Mouse (Mus musculus): ENCODE results near the gene Rras2. TPM values are rescaled to one million over a fixed set of nuclear protein-coding genes. Genes with fewer than 3 reads are reported as not detected.

The Rras2 gene
- polyA plus RNA-seq, 1 experiment from 2014 or later: 20.0 TPM

- H3K9me3 ChIP-seq (replicated peaks): no peaks in the 10 kb centered on the region
- H3K4me2 ChIP-seq (replicated peaks): no peak overlapping the region
- H3K4me1 ChIP-seq: peaks cover 12% of the 10 kb centered on the region; the same call in 1 of the 2 replicates
- H3K36me3 ChIP-seq: 0 out of 2 replicates have a peak, but pooled peaks cover 3% of the 10 kb centered on the region
- 66% methylated on average over 4 of the region's 4 CpGs for WGBS
- no peak overlapping the region for H3K27ac ChIP-seq (replicated peaks)
- no peak for ATAC-seq (ENCODE audit: insufficient number of reproducible peaks, low FRiP score, low TSS enrichment, low read depth)
- H3K4me3 ChIP-seq (replicated peaks): no peak overlapping the region
- H3K27me3 ChIP-seq: no peaks in the 10 kb centered on the region
- H3K9ac ChIP-seq: no peak overlapping the region
These were observed 63.9 kb downstream of the Rras2 start for GRCm38 (mm10) chr7:114053720-114054119.

GRCm38 (mm10) chr7:114045814-114046213 is 71.8 kb downstream of the Rras2 start:
- H3K4me2 ChIP-seq (replicated peaks): no peak overlapping the region
- no peak overlapping the region for H3K4me3 ChIP-seq (replicated peaks)
- no peaks in the 10 kb centered on the region for H3K27me3 ChIP-seq
- no peak for ATAC-seq (ENCODE audit: insufficient number of reproducible peaks, low FRiP score, low TSS enrichment, low read depth)
- WGBS: 74% methylated on average over 2 of the region's 2 CpGs
- H3K9ac ChIP-seq: no peak overlapping the region
- H3K9me3 ChIP-seq (replicated peaks): no peaks in the 10 kb centered on the region
- H3K36me3 ChIP-seq: 0 out of 2 replicates have a peak, but pooled peaks cover 3% of the 10 kb centered on the region
- peaks cover 21% of the 10 kb centered on the region for H3K4me1 ChIP-seq
- H3K27ac ChIP-seq (replicated peaks): no peak overlapping the region

- 63% methylated on average over 6 of the region's 6 CpGs for WGBS
- Histone ChIP-seq H3K36me3 (peaks cover 7% of the 10 kb centered on the region; the same call in 1 of the 2 replicates), H3K4me3 (replicated peaks) (no peak overlapping the region), H3K4me1 (peaks cover 21% of the 10 kb centered on the region), H3K9ac (no peak overlapping the region), H3K27me3 (no peaks in the 10 kb centered on the region), H3K27ac (replicated peaks) (no peak overlapping the region), H3K9me3 (replicated peaks) (no peaks in the 10 kb centered on the region), H3K4me2 (replicated peaks) (no peak overlapping the region)
- no peak for ATAC-seq (ENCODE audit: insufficient number of reproducible peaks, low FRiP score, low TSS enrichment, low read depth)
These were observed 73.5 kb downstream of the Rras2 start for GRCm38 (mm10) chr7:114043929-114044549.

GRCm38 (mm10) chr7:114042973-114043928 is 74.3 kb downstream of the Rras2 start:
- H3K4me3 ChIP-seq (replicated peaks): no peak overlapping the region
- 53% methylated on average over 26 of the region's 26 CpGs for WGBS
- H3K36me3 ChIP-seq: peaks cover 7% of the 10 kb centered on the region; the same call in 1 of the 2 replicates
- no peak overlapping the region for H3K9ac ChIP-seq
- H3K27me3 ChIP-seq: no peaks in the 10 kb centered on the region
- peaks cover 21% of the 10 kb centered on the region for H3K4me1 ChIP-seq
- H3K4me2 ChIP-seq (replicated peaks): no peak overlapping the region
- ATAC-seq (ENCODE audit: insufficient number of reproducible peaks, low FRiP score, low TSS enrichment, low read depth): no peak
- no peak overlapping the region for H3K27ac ChIP-seq (replicated peaks)
- H3K9me3 ChIP-seq (replicated peaks): no peaks in the 10 kb centered on the region

GRCm38 (mm10) chr7:114041349-114041748 is 76.2 kb downstream of the Rras2 start:
- Histone ChIP-seq H3K27ac (replicated peaks) (no peak overlapping the region), H3K9me3 (replicated peaks) (no peaks in the 10 kb centered on the region), H3K4me1 (peaks cover 24% of the 10 kb centered on the region), H3K4me3 (replicated peaks) (no peak overlapping the region), H3K9ac (no peak overlapping the region), H3K27me3 (no peaks in the 10 kb centered on the region), H3K36me3 (peaks cover 7% of the 10 kb centered on the region; the same call in 1 of the 2 replicates), H3K4me2 (replicated peaks) (no peak overlapping the region)
- WGBS: 84% methylated on average over 4 of the region's 4 CpGs
- no peak for ATAC-seq (ENCODE audit: insufficient number of reproducible peaks, low FRiP score, low TSS enrichment, low read depth)

GRCm38 (mm10) chr7:114037237-114037636 is 80.3 kb downstream of the Rras2 start:
- H3K27ac ChIP-seq (replicated peaks): no peak overlapping the region
- H3K9ac ChIP-seq: no peak overlapping the region
- ATAC-seq (ENCODE audit: insufficient number of reproducible peaks, low FRiP score, low TSS enrichment, low read depth): no peak
- H3K9me3 ChIP-seq (replicated peaks): no peaks in the 10 kb centered on the region
- H3K36me3 ChIP-seq: peaks cover 7% of the 10 kb centered on the region; the same call in 1 of the 2 replicates
- no peaks in the 10 kb centered on the region for H3K27me3 ChIP-seq
- WGBS: 73% methylated on average over 4 of the region's 4 CpGs
- H3K4me2 ChIP-seq (replicated peaks): no peak overlapping the region
- H3K4me3 ChIP-seq (replicated peaks): no peak overlapping the region
- H3K4me1 ChIP-seq: peaks cover 3% of the 10 kb centered on the region; the same call in 1 of the 2 replicates

GRCm38 (mm10) chr7:114029596-114029995 is 88.0 kb downstream of the Rras2 start:
- H3K4me3 ChIP-seq (replicated peaks): no peak overlapping the region
- H3K27ac ChIP-seq (replicated peaks): no peak overlapping the region
- no peaks in the 10 kb centered on the region for H3K4me1 ChIP-seq
- no peak for ATAC-seq (ENCODE audit: insufficient number of reproducible peaks, low FRiP score, low TSS enrichment, low read depth)
- 80% methylated on average over 6 of the region's 6 CpGs for WGBS
- H3K27me3 ChIP-seq: no peaks in the 10 kb centered on the region
- H3K36me3 ChIP-seq: no peaks in the 10 kb centered on the region
- no peak overlapping the region for H3K4me2 ChIP-seq (replicated peaks)
- no peaks in the 10 kb centered on the region for H3K9me3 ChIP-seq (replicated peaks)
- H3K9ac ChIP-seq: no peak overlapping the region

- Histone ChIP-seq H3K36me3 (no peaks in the 10 kb centered on the region), H3K27ac (replicated peaks) (no peak overlapping the region), H3K9me3 (replicated peaks) (no peaks in the 10 kb centered on the region), H3K9ac (no peak overlapping the region), H3K4me3 (replicated peaks) (no peak overlapping the region), H3K4me2 (replicated peaks) (no peak overlapping the region), H3K4me1 (no peaks in the 10 kb centered on the region), H3K27me3 (no peaks in the 10 kb centered on the region)
- ATAC-seq (ENCODE audit: insufficient number of reproducible peaks, low FRiP score, low TSS enrichment, low read depth): no peak
- WGBS: 95% methylated on average over 5 of the region's 5 CpGs
These were observed 88.8 kb downstream of the Rras2 start for GRCm38 (mm10) chr7:114028828-114029227.

GRCm38 (mm10) chr7:114027406-114027805 is 90.2 kb downstream of the Rras2 start:
- no peak overlapping the region for H3K4me2 ChIP-seq (replicated peaks)
- 86% methylated on average over 3 of the region's 3 CpGs for WGBS
- no peak overlapping the region for H3K9ac ChIP-seq
- H3K27me3 ChIP-seq: no peaks in the 10 kb centered on the region
- H3K36me3 ChIP-seq: no peaks in the 10 kb centered on the region
- H3K9me3 ChIP-seq (replicated peaks): no peaks in the 10 kb centered on the region
- H3K4me3 ChIP-seq (replicated peaks): no peak overlapping the region
- H3K4me1 ChIP-seq: no peaks in the 10 kb centered on the region
- H3K27ac ChIP-seq (replicated peaks): no peak overlapping the region
- ATAC-seq (ENCODE audit: insufficient number of reproducible peaks, low FRiP score, low TSS enrichment, low read depth): no peak

- no peak overlapping the region for H3K27ac ChIP-seq (replicated peaks)
- 83% methylated on average over 8 of the region's 8 CpGs for WGBS
- no peak for ATAC-seq (ENCODE audit: insufficient number of reproducible peaks, low FRiP score, low TSS enrichment, low read depth)
These were observed 90.7 kb downstream of the Rras2 start for GRCm38 (mm10) chr7:114026923-114027322.

GRCm38 (mm10) chr7:114020704-114021093 is 96.9 kb downstream of the Rras2 start:
- no peaks in the 10 kb centered on the region for H3K4me1 ChIP-seq
- H3K9me3 ChIP-seq (replicated peaks): no peaks in the 10 kb centered on the region
- H3K36me3 ChIP-seq: no peaks in the 10 kb centered on the region
- H3K4me2 ChIP-seq (replicated peaks): peak overlapping the region; percentile 62
- no peaks in the 10 kb centered on the region for H3K27me3 ChIP-seq
- 3% methylated on average over 11 of the region's 11 CpGs for WGBS
- ATAC-seq (ENCODE audit: insufficient number of reproducible peaks, low FRiP score, low TSS enrichment, low read depth): no peak; the same call in 1 of the 2 replicates
- H3K9ac ChIP-seq: 0 out of 2 replicates have a peak overlapping the region, but pooled peaks have one; percentile 12
- H3K4me3 ChIP-seq (replicated peaks): peak overlapping the region; percentile 51
- H3K27ac ChIP-seq (replicated peaks): 0 out of 2 replicates have a peak overlapping the region, but pooled peaks have one; percentile 34

More at GRCm38 (mm10) chr7:114026923-114027322, 90.7 kb downstream of the Rras2 start:
- H3K4me2 ChIP-seq (replicated peaks): no peak overlapping the region
- no peaks in the 10 kb centered on the region for H3K4me1 ChIP-seq
- H3K36me3 ChIP-seq: no peaks in the 10 kb centered on the region
- no peaks in the 10 kb centered on the region for H3K27me3 ChIP-seq
- H3K9ac ChIP-seq: no peak overlapping the region
- no peak overlapping the region for H3K4me3 ChIP-seq (replicated peaks)
- H3K9me3 ChIP-seq (replicated peaks): no peaks in the 10 kb centered on the region
